Mouse (Mus musculus) frontal cortex, adult 2 months (tissue): ENCODE data around the gene Gfod2. TPM values are rescaled to one million over a fixed set of nuclear protein-coding genes. Genes with fewer than 3 reads are reported as not detected.

Experiments
- DNase-seq, 2 experiments: peaks; one replicate each; pipeline ENCODE4 v3.0.0; 2022; ENCODE audit warnings: low spot score in 1 of 2; ENCODE audit errors: extremely low spot score in 1 of 2
- polyA plus RNA-seq: library from polyadenylated mRNA; depleted of rRNA; stranded (reverse); fragments of >200 nt; gene quantifications from 2 replicates; pipeline ENCODE4 v1.2.3, GENCODE M21; 2012

Gene Gfod2
- polyA plus RNA-seq, 1 experiment, result 21.5 TPM

- DNase-seq, result no peak
Observed at GRCm38 (mm10) chr8:105704955-105705354, 53.5 kb downstream of the Gfod2 start.

- DNase-seq, result no peak
Observed at GRCm38 (mm10) chr8:105704146-105704812, 54.2 kb downstream of the Gfod2 start.

- no peak for DNase-seq
Observed at GRCm38 (mm10) chr8:105702731-105703415, 55.6 kb downstream of the Gfod2 start.

- no peak for DNase-seq
Observed at GRCm38 (mm10) chr8:105702001-105702401, 56.5 kb downstream of the Gfod2 start.

- DNase-seq, result peak; percentile 87 to 97
Observed at GRCm38 (mm10) chr8:105700966-105701824, 57.3 kb downstream of the Gfod2 start, which contains the start of the genes Acd and Pard6a. Gene Acd, minus strand, starts transcription at chr8:105701102. Gene Pard6a, plus strand, starts transcription at chr8:105701148.

GRCm38 (mm10) chr8:105700566-105700965 lies 57.9 kb downstream of the Gfod2 start:
- peak; percentile 59 to 73 for DNase-seq

- DNase-seq, result no peak
Observed at GRCm38 (mm10) chr8:105699488-105700215, 58.8 kb downstream of the Gfod2 start.

GRCm38 (mm10) chr8:105698734-105699133 lies 59.7 kb downstream of the Gfod2 start:
- DNase-seq, result no peak

- DNase-seq, result no peak
Observed at GRCm38 (mm10) chr8:105697196-105697780, 61.2 kb downstream of the Gfod2 start.

- DNase-seq, result no peak
Observed at GRCm38 (mm10) chr8:105695080-105695780, 63.2 kb downstream of the Gfod2 start.

GRCm38 (mm10) chr8:105694051-105694799 lies 64.2 kb downstream of the Gfod2 start:
- peak in 1 of 2 experiments; percentile 47 for DNase-seq

GRCm38 (mm10) chr8:105693648-105694047 lies 64.8 kb downstream of the Gfod2 start:
- peak in 1 of 2 experiments; percentile 85 for DNase-seq

- DNase-seq, result no peak
Observed at GRCm38 (mm10) chr8:105692449-105693182, 65.8 kb downstream of the Gfod2 start.

GRCm38 (mm10) chr8:105690978-105691377 lies 67.5 kb downstream of the Gfod2 start:
- DNase-seq, result no peak

- DNase-seq, result no peak
Observed at GRCm38 (mm10) chr8:105689983-105690360, 68.5 kb downstream of the Gfod2 start.

- no peak for DNase-seq
Observed at GRCm38 (mm10) chr8:105689256-105689982, 69.0 kb downstream of the Gfod2 start.

- no peak for DNase-seq
Observed at GRCm38 (mm10) chr8:105688242-105688752, 70.2 kb downstream of the Gfod2 start.
